ENCODE assay signal across 36 mouse cellular contexts in genomic region chr9:44643103-44643502, GRCm38 (mm10). TPM values are rescaled to one million over a fixed set of nuclear protein-coding genes. Genes with fewer than 3 reads are reported as not detected.
"Had no signal": no experiment of that assay in that cellular context is flagged by ENCODE, and none has a peak within 500 bp of the region (broad histone marks: within the 10 kb centered on the region; RNA-seq: fewer than 3 reads in every experiment).

No protein-coding gene starts in this region.

- H3K9me3 ChIP-seq: heart, embryonic 13.5 days; heart, embryonic 15.5 days; hindbrain, embryonic 10.5 days; hindbrain, embryonic 12.5 days; intestine, embryonic 15.5 days; limb, embryonic 12.5 days; liver, embryonic 13.5 days had no signal

- H3K27ac ChIP-seq: gastrocnemius, adult 2 months; heart, embryonic 13.5 days; heart, embryonic 15.5 days; hindbrain, embryonic 10.5 days; hindbrain, embryonic 12.5 days; hindbrain, embryonic 14.5 days; intestine, embryonic 15.5 days; layer of hippocampus, adult 2 months; left cerebral cortex, adult 2 months; limb, embryonic 10.5 days; limb, embryonic 12.5 days; liver, embryonic 13.5 days had no signal

- H3K9ac ChIP-seq: heart, embryonic 13.5 days; heart, embryonic 15.5 days; hindbrain, embryonic 12.5 days; hindbrain, embryonic 14.5 days; intestine, embryonic 15.5 days; limb, embryonic 12.5 days; liver, embryonic 13.5 days had no signal

- DNase-seq: gastrocnemius, adult 2 months; gastrocnemius, postnatal 10 days; gastrocnemius, postnatal 25 days; heart, postnatal 14 days; heart, postnatal 4 days; kidney, adult 18-20 months; kidney, adult 8-10 months; kidney, postnatal 10 days; kidney, postnatal 25 days; kidney, postnatal 4 days; liver; liver, embryonic 13.5 days had no signal

- ATAC-seq: hindbrain, embryonic 16.5 days; inflammation-experienced regulatory T-cells, adult 6 months; intestine, embryonic 15.5 days; intestine, postnatal 0 days had no signal

- H3K4me2 ChIP-seq: heart, embryonic 11.5 days; heart, embryonic 13.5 days; heart, embryonic 15.5 days; hindbrain, embryonic 12.5 days; hindbrain, embryonic 14.5 days; intestine, embryonic 15.5 days; limb, embryonic 12.5 days; liver, embryonic 11.5 days; liver, embryonic 13.5 days had no signal

- H3K4me1 ChIP-seq: hindbrain, embryonic 10.5 days; hindbrain, embryonic 12.5 days; intestine, embryonic 15.5 days; limb, embryonic 12.5 days had no signal

- H3K4me3 ChIP-seq: gastrocnemius, adult 2 months; heart, embryonic 13.5 days; heart, embryonic 15.5 days; hindbrain, embryonic 10.5 days; hindbrain, embryonic 12.5 days; intestine, embryonic 15.5 days; layer of hippocampus, adult 2 months; left cerebral cortex, adult 2 months; limb, embryonic 10.5 days; limb, embryonic 12.5 days; liver, embryonic 13.5 days had no signal

- H3K27me3 ChIP-seq: heart, embryonic 13.5 days; heart, embryonic 15.5 days; hindbrain, embryonic 12.5 days; intestine, embryonic 15.5 days; limb, embryonic 12.5 days; liver, embryonic 13.5 days had no signal

RNA-seq across cellular contexts. Expression of gene Treh, which starts 29.9 kb away (rescaled TPM):
- total RNA-seq: gastrocnemius, adult 2 months; gastrocnemius, postnatal 10 days; gastrocnemius, postnatal 25 days; gastrocnemius, postnatal 4 days; granulocyte monocyte progenitor cell, adult 5-6 weeks; heart, adult 8-10 months; heart, postnatal 14 days; heart, postnatal 4 days; layer of hippocampus, postnatal 10 days; layer of hippocampus, postnatal 25 days; left cerebral cortex, postnatal 14 days had no signal
- polyA plus RNA-seq: heart, embryonic 11.5 days; heart, embryonic 13.5 days; heart, embryonic 15.5 days; heart, postnatal 0 days; hindbrain, embryonic 10.5 days; hindbrain, embryonic 12.5 days; hindbrain, embryonic 14.5 days; hindbrain, embryonic 16.5 days; inflammation-experienced regulatory T-cells, adult 6 months; intestine, embryonic 15.5 days; kidney, embryonic 14.5 days; limb, embryonic 10.5 days; limb, embryonic 12.5 days; limb, embryonic 14.5 days; liver, embryonic 11.5 days; liver, embryonic 13.5 days had no signal
